Mouse (Mus musculus) olfactory bulb, adult 2 months (tissue): ENCODE measurements at regions not wholly inside any gene's neighbourhood (a gene's known extent, or its start where the extent isn't known, plus 50 kb on each side); places are given as distances from the start of the nearest gene placed in this dataset.

Source experiments
- CTCF ChIP-seq: fragments of 200-500 bp; IDR thresholded peaks from 2 replicates; pipeline ENCODE4 v1.5.1; 2012; ENCODE audit warnings: low read depth, mild to moderate bottlenecking, low read length, moderate library complexity; ENCODE audit not compliant: insufficient read depth
- POLR2A ChIP-seq: fragments of 200-500 bp; IDR thresholded peaks from 2 replicates; pipeline ENCODE4 v1.6.1; 2012; ENCODE audit warnings: mild to moderate bottlenecking, low read depth, low read length, moderate library complexity; ENCODE audit not compliant: insufficient read depth

DNA sequence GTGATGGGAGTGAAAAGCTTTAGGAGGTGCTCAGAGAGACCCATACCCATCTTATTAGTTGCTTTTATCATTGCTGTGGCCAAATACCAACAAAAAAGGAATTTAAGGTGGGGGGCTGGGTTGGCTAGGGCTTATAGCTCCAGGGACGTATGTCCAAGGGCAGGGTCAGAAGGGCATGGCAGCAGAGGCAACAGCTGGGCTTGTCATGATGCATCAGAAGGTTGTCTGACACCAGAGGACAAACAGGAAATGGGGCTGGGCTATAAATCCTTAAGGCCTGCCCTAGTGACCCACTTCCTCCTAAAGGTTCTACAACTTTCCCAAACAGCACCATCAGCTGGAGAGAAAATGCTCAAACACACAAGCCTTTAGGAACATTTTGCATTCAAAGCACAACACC is 160.6 kb upstream of the Car8 start:
- TF ChIP-seq CTCF (no peak), POLR2A (no peak)
